Mouse (Mus musculus): Measurements from ENCODE around the gene Spata48. TPM values are rescaled to one million over a fixed set of nuclear protein-coding genes. Genes with fewer than 3 reads are reported as not detected.

Spata48 gene
- polyA plus RNA-seq, 1 experiment from 2014 or later: 2.5 TPM

DNA sequence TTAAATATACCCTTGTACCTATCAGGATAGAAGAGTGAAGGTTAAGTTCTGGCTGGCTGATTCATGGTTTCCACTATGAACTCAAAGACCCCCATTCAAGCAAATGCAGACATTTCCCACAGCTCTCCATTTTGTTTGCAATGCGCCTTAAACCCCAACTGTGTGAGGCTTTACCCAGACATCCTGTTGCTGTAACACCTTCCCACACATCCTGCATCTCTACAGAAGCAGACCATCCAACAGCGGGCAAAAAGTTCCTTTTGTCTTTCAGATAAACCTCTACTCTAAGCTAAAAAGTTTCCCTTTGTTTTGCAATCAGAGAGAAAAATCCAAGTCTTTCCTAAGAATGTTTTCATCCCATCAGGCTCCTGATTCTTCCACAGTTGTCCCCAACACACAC is 50.2 kb downstream of the Spata48 start:
- H3K27me3 ChIP-seq: no peaks in the 10 kb centered on the region

GRCm38 (mm10) chr11:11513008-11513799 is 51.3 kb downstream of the Spata48 start:
- no peak overlapping the region for H3K27ac ChIP-seq
- no peak for ATAC-seq (ENCODE audit: insufficient number of reproducible peaks, insufficient read depth, low FRiP score, low TSS enrichment, low read depth)
- H3K36me3 ChIP-seq: no peaks in the 10 kb centered on the region
- no peaks in the 10 kb centered on the region for H3K4me1 ChIP-seq
- 75% methylated on average over 2 of the region's 2 CpGs for WGBS
- no peaks in the 10 kb centered on the region for H3K9me3 ChIP-seq
- no peak overlapping the region for H3K4me2 ChIP-seq
- H3K27me3 ChIP-seq: no peaks in the 10 kb centered on the region
- H3K4me3 ChIP-seq: no peak overlapping the region
- H3K9ac ChIP-seq: no peak overlapping the region

More for the DNA sequence above, 50.2 kb downstream of the Spata48 start:
- H3K4me2 ChIP-seq: no peak overlapping the region
- H3K36me3 ChIP-seq: no peaks in the 10 kb centered on the region
- ATAC-seq (ENCODE audit: insufficient number of reproducible peaks, insufficient read depth, low FRiP score, low TSS enrichment, low read depth): no peak
- no peaks in the 10 kb centered on the region for H3K9me3 ChIP-seq
- no peak overlapping the region for H3K4me3 ChIP-seq
- 50% methylated on average over 2 of the region's 2 CpGs for WGBS
- no peak overlapping the region for H3K27ac ChIP-seq
- no peak overlapping the region for H3K9ac ChIP-seq
- H3K4me1 ChIP-seq: no peaks in the 10 kb centered on the region

DNA sequence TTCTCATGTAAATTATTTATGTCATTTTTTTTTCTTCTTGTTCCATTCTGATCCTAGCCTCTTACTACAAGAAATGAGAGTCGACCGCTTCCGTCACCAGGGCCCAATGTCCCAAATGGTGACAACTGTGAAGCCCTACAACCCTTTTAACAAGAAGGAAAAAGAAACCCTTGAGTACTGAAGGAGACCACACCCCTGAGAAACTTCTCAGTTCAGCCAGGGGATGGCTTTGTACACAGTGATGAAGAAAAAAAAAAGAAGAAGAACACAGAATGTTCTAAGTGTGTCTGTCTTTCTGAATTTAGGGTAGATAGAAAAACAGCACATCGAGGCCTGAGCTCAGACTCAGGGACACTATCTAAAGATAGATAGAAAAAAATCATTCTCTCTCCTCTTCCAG is 53.0 kb downstream of the Spata48 start:
- ATAC-seq (ENCODE audit: insufficient number of reproducible peaks, insufficient read depth, low FRiP score, low TSS enrichment, low read depth): no peak
- Histone ChIP-seq H3K4me3 (no peak overlapping the region), H3K9me3 (no peaks in the 10 kb centered on the region), H3K27me3 (no peaks in the 10 kb centered on the region), H3K9ac (no peak overlapping the region), H3K36me3 (no peaks in the 10 kb centered on the region), H3K27ac (no peak overlapping the region), H3K4me1 (no peaks in the 10 kb centered on the region), H3K4me2 (no peak overlapping the region)
- 89% methylated on average over 4 of the region's 4 CpGs for WGBS

GRCm38 (mm10) chr11:11517781-11518435 is 56.0 kb downstream of the Spata48 start:
- no peaks in the 10 kb centered on the region for H3K4me1 ChIP-seq
- no peaks in the 10 kb centered on the region for H3K9me3 ChIP-seq
- no peak for ATAC-seq (ENCODE audit: insufficient number of reproducible peaks, insufficient read depth, low FRiP score, low TSS enrichment, low read depth)
- 88% methylated on average over 1 of the region's 1 CpGs for WGBS
- H3K4me3 ChIP-seq: no peak overlapping the region
- no peak overlapping the region for H3K4me2 ChIP-seq
- H3K36me3 ChIP-seq: no peaks in the 10 kb centered on the region
- no peak overlapping the region for H3K27ac ChIP-seq
- H3K27me3 ChIP-seq: no peaks in the 10 kb centered on the region
- H3K9ac ChIP-seq: no peak overlapping the region

DNA sequence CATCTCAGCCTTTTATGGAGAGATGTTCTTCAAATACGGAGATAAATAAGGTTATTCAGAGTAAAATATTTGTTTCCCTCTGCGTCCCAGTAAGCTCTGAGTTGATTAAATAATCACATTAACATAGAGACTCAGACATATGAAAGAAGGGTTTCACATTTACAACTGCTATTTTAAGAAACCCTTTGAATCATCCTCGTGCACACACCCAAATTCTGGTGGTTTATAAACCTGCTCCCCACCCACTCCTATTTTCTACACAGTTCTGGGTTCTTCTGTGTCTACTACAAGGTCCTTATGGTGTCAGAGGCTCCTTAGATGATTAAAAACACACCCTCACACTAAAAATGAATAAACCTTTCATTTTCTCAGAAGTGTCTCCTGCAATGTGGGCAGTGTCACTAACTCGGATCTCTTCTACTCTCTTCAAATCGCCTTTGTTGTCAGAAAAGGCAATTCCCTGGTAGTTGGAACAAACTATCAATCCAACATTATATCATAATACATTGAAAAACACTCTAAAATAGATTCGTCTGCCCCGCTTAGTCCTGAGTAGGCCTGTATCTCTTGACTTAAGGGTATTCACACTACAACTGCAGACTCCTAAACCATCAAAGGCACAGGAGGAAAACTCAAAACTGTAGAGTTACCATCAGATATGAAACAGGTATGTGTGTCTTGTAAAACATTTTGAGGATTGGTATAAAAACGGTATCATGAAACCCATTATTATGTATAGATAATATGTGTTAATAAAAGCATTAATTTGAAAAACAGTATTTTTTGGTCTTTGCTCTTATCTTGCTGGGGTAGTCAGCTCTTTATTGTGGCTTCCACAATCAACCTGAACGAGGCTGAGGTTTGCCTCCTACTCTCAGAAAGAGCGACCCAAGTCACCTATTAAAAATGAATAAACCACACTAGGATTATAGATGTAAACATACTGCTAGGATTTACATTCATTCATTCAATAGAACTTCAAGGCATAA is 57.7 kb downstream of the Spata48 start:
- H3K4me2 ChIP-seq: no peak overlapping the region
- H3K36me3 ChIP-seq: no peaks in the 10 kb centered on the region
- no peak overlapping the region for H3K27ac ChIP-seq
- no peaks in the 10 kb centered on the region for H3K27me3 ChIP-seq
- H3K9me3 ChIP-seq: no peaks in the 10 kb centered on the region
- no peak for ATAC-seq (ENCODE audit: insufficient number of reproducible peaks, insufficient read depth, low FRiP score, low TSS enrichment, low read depth)
- H3K9ac ChIP-seq: no peak overlapping the region
- no peak overlapping the region for H3K4me3 ChIP-seq
- WGBS: 81% methylated on average over 10 of the region's 10 CpGs
- H3K4me1 ChIP-seq: no peaks in the 10 kb centered on the region

DNA sequence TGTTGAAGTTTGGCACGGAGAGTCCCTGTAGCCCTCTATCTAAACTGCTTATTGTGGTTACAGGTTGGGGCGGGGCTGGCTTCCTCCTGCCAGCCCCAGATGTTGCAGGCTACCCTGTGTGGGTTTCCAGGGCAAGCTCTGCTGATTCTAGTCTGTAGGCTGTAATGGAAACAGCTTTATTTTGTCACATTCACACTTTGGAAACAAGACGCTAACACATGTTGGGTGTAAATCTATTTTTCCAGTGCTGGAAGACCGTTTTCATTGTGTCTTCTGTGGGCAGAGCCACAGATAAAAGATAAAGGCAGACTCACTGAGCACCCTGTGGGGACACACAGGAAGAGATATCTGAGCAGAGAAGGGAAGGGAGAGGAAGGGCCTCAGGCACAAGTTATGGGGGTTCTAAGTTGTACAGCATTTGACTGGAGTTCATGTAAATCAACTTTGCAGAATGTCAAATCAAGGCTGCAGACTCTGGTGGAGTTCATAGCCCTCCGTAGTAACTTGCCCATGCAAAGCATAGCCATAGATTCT is 60.1 kb downstream of the Spata48 start:
- H3K4me3 ChIP-seq: no peak overlapping the region
- H3K9me3 ChIP-seq: no peaks in the 10 kb centered on the region
- no peak overlapping the region for H3K9ac ChIP-seq
- no peaks in the 10 kb centered on the region for H3K27me3 ChIP-seq
- no peak overlapping the region for H3K4me2 ChIP-seq
- no peaks in the 10 kb centered on the region for H3K36me3 ChIP-seq
- no peaks in the 10 kb centered on the region for H3K4me1 ChIP-seq
- H3K27ac ChIP-seq: no peak overlapping the region
- no peak for ATAC-seq (ENCODE audit: insufficient number of reproducible peaks, insufficient read depth, low FRiP score, low TSS enrichment, low read depth)
- 75% methylated on average over 5 of the region's 5 CpGs for WGBS

DNA sequence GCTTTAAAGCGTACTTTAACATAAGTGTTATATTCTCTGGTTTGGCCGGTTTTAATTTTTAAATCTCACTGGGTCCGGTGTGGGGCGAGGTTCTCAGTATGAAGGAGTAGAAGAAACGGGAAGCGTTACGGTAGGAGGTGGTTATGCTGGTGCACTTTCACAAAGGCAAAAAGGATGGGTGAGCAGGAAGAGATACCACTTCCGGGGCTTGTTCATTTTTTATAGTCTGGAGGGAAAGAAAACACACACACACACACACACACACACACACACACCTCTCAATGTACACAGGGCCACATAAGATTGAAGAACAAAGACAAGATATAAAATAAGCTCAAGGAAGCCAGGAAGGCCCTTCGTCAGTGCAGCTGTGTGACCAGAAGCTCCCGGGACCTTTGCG is 66.9 kb downstream of the Spata48 start:
- no peaks in the 10 kb centered on the region for H3K36me3 ChIP-seq
- H3K27ac ChIP-seq: no peak overlapping the region
- H3K4me1 ChIP-seq: no peaks in the 10 kb centered on the region
- ATAC-seq (ENCODE audit: insufficient number of reproducible peaks, insufficient read depth, low FRiP score, low TSS enrichment, low read depth): no peak
- no peaks in the 10 kb centered on the region for H3K9me3 ChIP-seq
- WGBS: 79% methylated on average over 11 of the region's 11 CpGs
- H3K4me3 ChIP-seq: no peak overlapping the region
- no peak overlapping the region for H3K9ac ChIP-seq
- no peaks in the 10 kb centered on the region for H3K27me3 ChIP-seq
- H3K4me2 ChIP-seq: no peak overlapping the region

- no peaks in the 10 kb centered on the region for H3K4me1 ChIP-seq
- no peak overlapping the region for H3K4me2 ChIP-seq
- H3K9me3 ChIP-seq: no peaks in the 10 kb centered on the region
- H3K4me3 ChIP-seq: no peak overlapping the region
- H3K9ac ChIP-seq: no peak overlapping the region
- no peak overlapping the region for H3K27ac ChIP-seq
- H3K27me3 ChIP-seq: no peaks in the 10 kb centered on the region
- no peaks in the 10 kb centered on the region for H3K36me3 ChIP-seq
- ATAC-seq (ENCODE audit: insufficient number of reproducible peaks, insufficient read depth, low FRiP score, low TSS enrichment, low read depth): no peak
- WGBS: 52% methylated on average over 6 of the region's 6 CpGs
These were observed 67.3 kb downstream of the Spata48 start for GRCm38 (mm10) chr11:11529165-11529564.

GRCm38 (mm10) chr11:11530126-11530525 is 68.2 kb downstream of the Spata48 start:
- Histone ChIP-seq H3K27me3 (no peaks in the 10 kb centered on the region), H3K9me3 (no peaks in the 10 kb centered on the region), H3K36me3 (no peaks in the 10 kb centered on the region), H3K9ac (no peak overlapping the region), H3K4me1 (no peaks in the 10 kb centered on the region), H3K4me3 (no peak overlapping the region), H3K27ac (no peak overlapping the region), H3K4me2 (no peak overlapping the region)
- WGBS: 68% methylated on average over 2 of the region's 2 CpGs
- ATAC-seq (ENCODE audit: insufficient number of reproducible peaks, insufficient read depth, low FRiP score, low TSS enrichment, low read depth): no peak

- Histone ChIP-seq H3K4me2 (no peak overlapping the region), H3K36me3 (no peaks in the 10 kb centered on the region), H3K9ac (no peak overlapping the region), H3K27ac (no peak overlapping the region), H3K9me3 (no peaks in the 10 kb centered on the region), H3K27me3 (no peaks in the 10 kb centered on the region), H3K4me1 (no peaks in the 10 kb centered on the region), H3K4me3 (no peak overlapping the region)
- no peak for ATAC-seq (ENCODE audit: insufficient number of reproducible peaks, insufficient read depth, low FRiP score, low TSS enrichment, low read depth)
- WGBS: 85% methylated on average over 1 of the region's 1 CpGs
These were observed 74.4 kb downstream of the Spata48 start for GRCm38 (mm10) chr11:11536295-11536694.

GRCm38 (mm10) chr11:11545948-11546347 is 84.1 kb downstream of the Spata48 start:
- Histone ChIP-seq H3K9me3 (no peaks in the 10 kb centered on the region), H3K27me3 (no peaks in the 10 kb centered on the region), H3K27ac (no peak overlapping the region), H3K36me3 (no peaks in the 10 kb centered on the region), H3K4me1 (no peaks in the 10 kb centered on the region), H3K9ac (no peak overlapping the region), H3K4me3 (no peak overlapping the region), H3K4me2 (no peak overlapping the region)
- WGBS: 92% methylated on average over 3 of the region's 3 CpGs
- no peak for ATAC-seq (ENCODE audit: insufficient number of reproducible peaks, insufficient read depth, low FRiP score, low TSS enrichment, low read depth)
